Mouse (Mus musculus) hindbrain, embryonic 15.5 days (tissue): ENCODE measurements around the gene Fbxw7. TPM values are rescaled to one million over a fixed set of nuclear protein-coding genes. Genes with fewer than 3 reads are reported as not detected.
A peak's percentile ranks its signal among the peaks of the same experiment; 100 is the strongest.

Experiments
- ATAC-seq: fragments of 200-750 bp; cut with Nextera tagmentation; 2 replicates; pipeline ENCODE4 v1.8.0; 2017; ENCODE audit warnings: low read depth, moderate number of reproducible peaks, moderate TSS enrichment; ENCODE audit not compliant: low FRiP score
- H3K27ac ChIP-seq: fragments of 300-500 bp; sonication (generic); replicated peaks from 2 replicates; pipeline ENCODE4 v1.5.1; 2015; ENCODE audit warnings: mild to moderate bottlenecking, inconsistent platforms
- H3K27me3 ChIP-seq: fragments of 300-500 bp; sonication (generic); 2 replicates; pipeline ENCODE4 v1.6.1; 2015; ENCODE audit warnings: control low read depth, inconsistent platforms
- H3K36me3 ChIP-seq: fragments of 300-500 bp; sonication (generic); 2 replicates; pipeline ENCODE4 v1.6.1; 2015; ENCODE audit warnings: control low read depth, inconsistent platforms
- H3K4me1 ChIP-seq: fragments of 300-500 bp; sonication (generic); replicated peaks from 2 replicates; pipeline ENCODE4 v1.6.1; 2015; ENCODE audit warnings: control low read depth, inconsistent platforms
- H3K4me2 ChIP-seq: fragments of 300-500 bp; sonication (generic); 2 replicates; pipeline ENCODE4 v1.6.1; 2015; ENCODE audit warnings: moderate library complexity, mild to moderate bottlenecking, inconsistent platforms
- H3K4me3 ChIP-seq: fragments of 300-500 bp; sonication (generic); 2 replicates; pipeline ENCODE4 v1.5.1; 2015; ENCODE audit warnings: mild to moderate bottlenecking, inconsistent platforms
- H3K9ac ChIP-seq: fragments of 300-500 bp; sonication (generic); 2 replicates; pipeline ENCODE4 v1.6.1; 2015; ENCODE audit warnings: inconsistent platforms
- H3K9me3 ChIP-seq: fragments of 300-500 bp; sonication (generic); 2 replicates; pipeline ENCODE4 v1.6.1; 2016; ENCODE audit warnings: control low read depth, inconsistent platforms
- WGBS: fragments of 180-500 bp; shearing (Covaris S2); methylation state at CpG from one replicate; pipeline ENCODE4 v1.1.7; 2015; 5-methylcytosine and 5-hydroxymethylcytosine counted together
- polyA plus RNA-seq: library from polyadenylated mRNA; unstranded; fragments of >200 nt; fragmentation: Nextera tagmentation; extraction: Ambion mirVana; gene quantifications from 2 replicates; pipeline ENCODE4 v1.2.1, GENCODE M21; 2015

The Fbxw7 gene
- polyA plus RNA-seq, 1 experiment from 2014 or later, result 34.7 TPM

DNA sequence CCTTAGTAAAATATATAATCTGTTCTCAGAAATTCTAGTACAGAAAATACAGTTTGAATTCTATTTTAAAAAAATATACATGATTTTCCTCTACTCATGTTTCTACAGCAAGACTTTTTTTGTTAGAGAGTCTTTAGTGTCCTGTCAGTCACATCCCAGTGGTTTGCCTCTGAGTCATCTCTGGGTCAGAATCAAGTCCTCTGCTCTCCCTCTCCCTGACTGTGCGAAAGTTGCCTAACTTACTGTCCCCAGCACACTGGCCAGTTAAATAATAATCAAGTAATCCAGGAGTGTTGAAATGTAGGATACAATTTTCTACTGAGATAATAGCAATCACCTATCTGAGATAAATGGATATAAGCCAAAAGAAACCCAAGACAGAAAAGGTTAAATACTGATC is 120.7 kb downstream of the Fbxw7 start:
- Histone ChIP-seq H3K4me1 (peaks cover 13% of the 10 kb centered on the region), H3K27ac (no peak overlapping the region), H3K4me2 (no peak overlapping the region), H3K9ac (no peak overlapping the region), H3K4me3 (no peak overlapping the region), H3K27me3 (no peaks in the 10 kb centered on the region), H3K36me3 (no peaks in the 10 kb centered on the region), H3K9me3 (no peaks in the 10 kb centered on the region)
- WGBS, result 71% methylated on average over 1 of the region's 1 CpGs
- no peak for ATAC-seq

DNA sequence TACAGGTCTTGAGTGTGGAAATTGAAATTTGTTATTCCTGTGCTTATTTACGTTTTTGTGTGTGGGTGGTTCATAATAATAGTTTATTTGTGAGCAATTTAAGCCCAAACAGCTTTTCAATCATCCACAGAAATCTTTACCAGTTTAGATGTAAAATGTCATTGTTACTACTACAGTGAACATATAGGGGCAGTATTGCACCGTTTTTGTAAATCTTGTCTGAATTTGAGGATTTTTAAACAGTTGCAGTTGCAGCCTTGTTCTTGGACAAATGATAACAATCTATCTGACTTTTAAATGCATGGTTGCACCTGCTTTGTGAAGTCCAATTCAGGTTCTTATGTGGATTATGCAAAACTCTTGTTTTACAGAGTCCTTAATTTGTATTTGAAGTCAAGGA is 121.2 kb downstream of the Fbxw7 start:
- Histone ChIP-seq H3K27me3 (no peaks in the 10 kb centered on the region), H3K4me3 (no peak overlapping the region), H3K36me3 (no peaks in the 10 kb centered on the region), H3K9me3 (no peaks in the 10 kb centered on the region), H3K4me1 (peaks cover 13% of the 10 kb centered on the region), H3K27ac (no peak overlapping the region), H3K4me2 (no peak overlapping the region), H3K9ac (no peak overlapping the region)
- WGBS, result 57% methylated on average over 2 of the region's 2 CpGs
- no peak for ATAC-seq

DNA sequence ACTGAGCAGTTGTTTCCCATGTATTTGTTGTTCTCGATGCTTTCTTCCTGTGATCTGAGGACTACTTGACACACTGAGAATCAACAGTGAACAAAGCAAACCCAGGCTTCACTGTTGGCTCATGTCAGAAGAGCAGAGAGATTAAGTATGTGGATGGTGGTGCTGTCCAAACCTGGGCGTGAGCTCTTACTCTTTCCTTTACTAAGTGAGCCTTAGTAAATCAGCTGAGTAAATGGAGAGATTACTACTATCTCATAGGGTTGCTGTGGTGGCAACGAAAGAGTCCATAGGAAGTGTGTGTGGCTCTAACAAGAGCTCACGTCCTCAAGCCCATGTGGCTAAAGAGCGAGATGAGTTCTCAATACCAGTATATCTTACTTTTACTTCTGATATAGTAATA is 121.9 kb downstream of the Fbxw7 start:
- no peak for ATAC-seq
- Histone ChIP-seq H3K36me3 (no peaks in the 10 kb centered on the region), H3K4me2 (no peak overlapping the region), H3K27ac (no peak overlapping the region), H3K9ac (no peak overlapping the region), H3K9me3 (no peaks in the 10 kb centered on the region), H3K4me3 (no peak overlapping the region), H3K4me1 (peaks cover 13% of the 10 kb centered on the region), H3K27me3 (no peaks in the 10 kb centered on the region)
- 53% methylated on average over 5 of the region's 5 CpGs for WGBS

DNA sequence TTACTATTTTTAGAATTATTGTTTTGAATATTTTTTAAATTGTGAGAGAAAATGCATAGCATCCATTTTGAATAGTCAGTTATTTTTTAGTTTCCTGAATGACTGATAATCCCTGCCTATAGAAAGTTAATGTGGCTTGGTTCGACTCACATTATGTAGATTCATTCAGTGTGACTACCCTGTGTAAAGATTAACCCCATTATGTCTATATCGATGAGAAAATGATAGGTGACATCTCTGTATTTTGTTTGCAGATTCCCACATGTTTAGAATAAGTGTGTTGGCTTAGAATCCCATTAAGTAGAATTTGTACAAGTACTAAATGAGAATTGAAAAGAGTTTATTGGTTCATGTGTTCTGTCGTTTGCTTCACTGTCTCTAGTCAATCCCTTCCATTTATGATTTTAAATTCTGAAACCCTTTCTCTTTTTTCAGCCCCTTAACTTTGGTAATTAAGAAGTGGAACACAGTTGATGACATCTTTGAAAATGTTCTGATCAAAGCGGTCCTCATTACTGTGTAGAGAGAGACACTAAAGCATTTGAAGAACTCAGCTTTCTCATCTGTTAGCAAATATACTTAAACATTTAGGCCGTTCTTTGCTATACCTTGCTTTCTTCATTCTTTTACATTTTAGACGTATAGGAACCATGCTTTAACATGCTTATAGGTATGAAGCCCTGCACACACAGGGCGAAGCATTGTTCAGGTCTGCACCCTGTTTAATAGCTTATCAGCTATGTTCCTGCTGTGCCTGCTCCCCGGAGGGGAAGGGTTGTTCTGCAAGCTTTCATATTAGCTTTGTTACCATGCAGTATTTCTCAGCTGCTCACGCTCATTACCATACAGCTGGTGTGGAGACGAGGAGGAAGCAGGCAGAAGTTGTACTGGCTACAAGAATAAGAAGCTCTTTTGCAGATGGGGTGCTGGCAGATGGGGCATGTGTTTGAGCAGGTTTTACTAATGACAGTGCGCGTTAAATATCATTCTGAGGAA is 122.6 kb downstream of the Fbxw7 start:
- H3K4me3 ChIP-seq, result no peak overlapping the region
- H3K27me3 ChIP-seq, result no peaks in the 10 kb centered on the region
- H3K4me1 ChIP-seq, result peaks cover 13% of the 10 kb centered on the region
- ATAC-seq, result peak; percentile 81
- H3K27ac ChIP-seq, result peak overlapping the region; percentile 53
- WGBS, result 27% methylated on average over 12 of the region's 12 CpGs
- no peaks in the 10 kb centered on the region for H3K36me3 ChIP-seq
- no peaks in the 10 kb centered on the region for H3K9me3 ChIP-seq
- peak overlapping the region; percentile 17; the same call in 1 of the 2 replicates for H3K4me2 ChIP-seq
- no peak overlapping the region for H3K9ac ChIP-seq

DNA sequence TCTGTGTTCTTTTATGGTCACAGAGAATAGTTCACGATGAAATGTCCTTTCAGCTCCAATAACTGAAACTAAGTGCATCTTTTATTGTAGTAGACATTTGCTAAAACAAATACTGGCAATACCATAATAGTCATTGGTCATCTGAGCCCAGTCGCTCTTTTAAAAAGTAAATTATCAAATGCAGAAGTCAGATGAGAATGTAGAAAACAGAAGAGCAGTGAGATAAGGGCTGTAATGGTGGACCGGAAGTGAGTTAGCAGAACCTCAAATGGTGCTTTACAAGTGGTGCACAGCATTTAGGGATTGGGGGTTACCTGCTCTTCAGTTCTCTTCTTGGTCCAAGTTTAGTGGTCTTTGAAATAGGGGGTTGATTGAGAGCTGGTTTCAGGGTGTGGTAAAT is 129.9 kb downstream of the Fbxw7 start:
- no peak overlapping the region for H3K27ac ChIP-seq
- 96% methylated on average over 3 of the region's 3 CpGs for WGBS
- no peaks in the 10 kb centered on the region for H3K36me3 ChIP-seq
- no peak overlapping the region for H3K9ac ChIP-seq
- no peaks in the 10 kb centered on the region for H3K4me1 ChIP-seq
- H3K9me3 ChIP-seq, result no peaks in the 10 kb centered on the region
- no peak overlapping the region for H3K4me2 ChIP-seq
- no peak for ATAC-seq
- H3K27me3 ChIP-seq, result no peaks in the 10 kb centered on the region
- no peak overlapping the region for H3K4me3 ChIP-seq

DNA sequence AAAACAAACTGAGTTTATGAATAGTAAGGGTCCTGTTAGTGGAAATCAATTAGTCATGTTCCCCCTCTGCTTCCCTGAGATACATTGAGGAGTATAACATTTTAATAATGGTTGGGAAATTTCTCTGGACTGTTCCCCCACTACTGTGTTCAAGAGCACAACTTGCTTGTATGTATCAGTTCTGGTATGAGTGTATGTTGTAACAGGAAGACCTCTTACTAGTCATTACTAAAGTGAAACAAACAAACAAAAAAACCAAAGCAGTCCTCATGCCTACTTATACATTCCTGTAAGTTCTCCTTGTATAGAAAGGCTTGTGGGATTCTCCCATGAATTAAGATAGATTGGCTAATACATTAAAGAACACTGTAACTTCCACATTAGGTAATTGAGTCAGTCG is 131.3 kb downstream of the Fbxw7 start:
- Histone ChIP-seq H3K9ac (no peak overlapping the region), H3K4me2 (no peak overlapping the region), H3K27me3 (no peaks in the 10 kb centered on the region), H3K9me3 (no peaks in the 10 kb centered on the region), H3K36me3 (no peaks in the 10 kb centered on the region), H3K4me3 (no peak overlapping the region), H3K4me1 (no peaks in the 10 kb centered on the region), H3K27ac (no peak overlapping the region)
- WGBS, result 94% methylated on average over 1 of the region's 1 CpGs
- ATAC-seq, result no peak

DNA sequence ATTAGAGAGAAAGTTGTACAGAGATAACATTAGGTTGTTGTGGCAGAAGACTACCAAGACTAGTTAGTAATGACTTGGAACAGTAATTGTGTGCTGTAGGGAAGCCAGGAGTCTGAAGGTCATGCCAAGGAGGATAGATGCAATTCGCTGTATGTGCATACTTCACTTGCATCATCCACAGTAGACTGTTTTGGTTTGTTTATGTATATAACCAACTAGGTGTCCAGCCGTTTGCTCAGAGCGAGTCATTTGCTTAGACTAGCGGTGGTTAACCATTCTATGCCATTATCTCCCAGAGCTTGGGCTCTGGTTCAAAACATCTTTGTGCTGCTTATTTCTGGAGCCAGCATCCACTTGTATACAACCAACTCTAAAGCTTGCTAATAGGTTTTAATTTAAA is 134.3 kb downstream of the Fbxw7 start:
- 90% methylated on average over 4 of the region's 4 CpGs for WGBS
- H3K4me1 ChIP-seq, result 0 out of 2 replicates have a peak, but pooled peaks cover 8% of the 10 kb centered on the region
- no peaks in the 10 kb centered on the region for H3K9me3 ChIP-seq
- no peak overlapping the region for H3K9ac ChIP-seq
- H3K4me3 ChIP-seq, result no peak overlapping the region
- H3K27me3 ChIP-seq, result no peaks in the 10 kb centered on the region
- no peak overlapping the region for H3K27ac ChIP-seq
- no peak overlapping the region for H3K4me2 ChIP-seq
- ATAC-seq, result no peak
- H3K36me3 ChIP-seq, result no peaks in the 10 kb centered on the region

DNA sequence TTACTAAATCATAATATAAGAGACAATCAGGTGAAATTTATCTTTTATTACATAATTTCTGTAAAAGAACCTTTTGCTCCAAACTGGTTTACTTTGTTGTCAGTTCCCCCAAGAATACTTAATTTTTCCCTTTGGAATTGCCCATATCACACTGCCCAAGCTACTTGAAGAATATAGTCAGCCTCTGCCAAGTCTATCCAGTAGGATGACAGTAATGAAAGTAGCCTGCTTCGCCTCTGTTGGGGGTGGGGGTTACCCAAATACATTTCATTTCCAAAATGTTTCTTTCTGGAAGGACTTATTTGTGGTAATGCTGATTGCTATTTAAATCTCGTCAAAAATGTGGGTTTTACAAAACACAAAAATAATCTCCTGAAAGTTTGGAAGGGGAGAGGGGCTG is 136.6 kb downstream of the Fbxw7 start:
- no peaks in the 10 kb centered on the region for H3K36me3 ChIP-seq
- peak; percentile 73 for ATAC-seq
- H3K4me1 ChIP-seq, result peaks cover 15% of the 10 kb centered on the region; the same call in 1 of the 2 replicates
- peak overlapping the region; percentile 75 for H3K9ac ChIP-seq
- H3K4me2 ChIP-seq, result peak overlapping the region; percentile 68
- peak overlapping the region; percentile 61 for H3K4me3 ChIP-seq
- H3K9me3 ChIP-seq, result no peaks in the 10 kb centered on the region
- 23% methylated on average over 2 of the region's 2 CpGs for WGBS
- no peaks in the 10 kb centered on the region for H3K27me3 ChIP-seq
- peak overlapping the region; percentile 93 for H3K27ac ChIP-seq

DNA sequence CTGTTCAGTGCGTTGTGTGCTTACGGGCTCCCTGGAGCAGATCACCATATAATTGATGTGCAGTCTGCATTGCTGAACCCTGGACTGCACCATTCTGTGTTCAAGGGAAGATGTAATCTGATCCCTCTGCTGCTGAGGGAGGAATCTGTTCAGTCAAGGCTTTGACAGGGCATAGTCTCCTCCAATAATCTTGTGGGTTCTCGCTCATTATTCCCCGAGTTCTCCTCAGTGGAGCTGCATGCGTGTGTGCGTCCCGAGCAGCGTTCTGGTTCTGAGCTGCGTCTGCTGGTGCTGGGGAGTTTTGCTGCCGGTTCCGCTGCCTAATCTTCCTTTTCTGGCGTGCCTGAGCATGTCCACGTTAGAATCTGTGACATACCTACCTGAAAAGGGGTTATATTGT is 137.1 kb downstream of the Fbxw7 start:
- no peaks in the 10 kb centered on the region for H3K36me3 ChIP-seq
- H3K9me3 ChIP-seq, result no peaks in the 10 kb centered on the region
- H3K4me1 ChIP-seq, result peaks cover 15% of the 10 kb centered on the region; the same call in 1 of the 2 replicates
- H3K27me3 ChIP-seq, result no peaks in the 10 kb centered on the region
- peak overlapping the region; percentile 68 for H3K4me2 ChIP-seq
- WGBS, result 5% methylated on average over 13 of the region's 13 CpGs
- peak overlapping the region; percentile 93 for H3K27ac ChIP-seq
- peak; percentile 97 for ATAC-seq
- peak overlapping the region; percentile 75 for H3K9ac ChIP-seq
- peak overlapping the region; percentile 61 for H3K4me3 ChIP-seq

DNA sequence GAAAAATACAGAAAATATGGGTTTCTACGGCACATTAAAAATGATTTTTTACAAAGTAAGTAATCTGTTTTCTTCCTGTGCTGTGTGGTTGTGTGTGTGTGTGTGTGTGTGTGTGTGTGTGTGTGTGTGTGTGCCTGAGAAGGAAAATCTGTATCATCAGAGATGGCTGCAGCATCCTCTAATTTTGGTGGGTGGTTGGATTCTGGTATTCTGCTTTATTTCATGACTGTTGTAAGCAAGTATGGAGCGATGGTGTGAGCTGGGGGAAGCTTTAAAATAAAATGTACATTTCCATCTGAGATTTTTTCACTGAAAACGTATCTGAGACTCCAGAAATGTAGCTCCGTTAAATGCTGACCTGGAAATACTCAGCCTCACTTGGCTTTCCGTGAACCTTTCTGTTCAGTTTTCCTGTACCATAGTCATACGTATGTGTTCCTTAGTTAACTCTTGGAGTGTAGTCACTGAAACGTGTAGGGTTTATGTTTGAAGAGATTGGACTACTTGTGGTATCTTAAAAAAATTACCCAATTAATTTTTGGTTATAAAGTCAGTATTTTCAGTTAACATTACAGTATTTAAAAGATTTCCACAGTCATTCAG is 137.6 kb downstream of the Fbxw7 start:
- 33% methylated on average over 7 of the region's 7 CpGs for WGBS
- peak overlapping the region; percentile 75 for H3K9ac ChIP-seq
- H3K27me3 ChIP-seq, result no peaks in the 10 kb centered on the region
- H3K4me3 ChIP-seq, result peak overlapping the region; percentile 61
- peak overlapping the region; percentile 93 for H3K27ac ChIP-seq
- H3K9me3 ChIP-seq, result no peaks in the 10 kb centered on the region
- H3K4me2 ChIP-seq, result peak overlapping the region; percentile 68
- H3K36me3 ChIP-seq, result no peaks in the 10 kb centered on the region
- peak; percentile 54 for ATAC-seq
- peaks cover 15% of the 10 kb centered on the region; the same call in 1 of the 2 replicates for H3K4me1 ChIP-seq

DNA sequence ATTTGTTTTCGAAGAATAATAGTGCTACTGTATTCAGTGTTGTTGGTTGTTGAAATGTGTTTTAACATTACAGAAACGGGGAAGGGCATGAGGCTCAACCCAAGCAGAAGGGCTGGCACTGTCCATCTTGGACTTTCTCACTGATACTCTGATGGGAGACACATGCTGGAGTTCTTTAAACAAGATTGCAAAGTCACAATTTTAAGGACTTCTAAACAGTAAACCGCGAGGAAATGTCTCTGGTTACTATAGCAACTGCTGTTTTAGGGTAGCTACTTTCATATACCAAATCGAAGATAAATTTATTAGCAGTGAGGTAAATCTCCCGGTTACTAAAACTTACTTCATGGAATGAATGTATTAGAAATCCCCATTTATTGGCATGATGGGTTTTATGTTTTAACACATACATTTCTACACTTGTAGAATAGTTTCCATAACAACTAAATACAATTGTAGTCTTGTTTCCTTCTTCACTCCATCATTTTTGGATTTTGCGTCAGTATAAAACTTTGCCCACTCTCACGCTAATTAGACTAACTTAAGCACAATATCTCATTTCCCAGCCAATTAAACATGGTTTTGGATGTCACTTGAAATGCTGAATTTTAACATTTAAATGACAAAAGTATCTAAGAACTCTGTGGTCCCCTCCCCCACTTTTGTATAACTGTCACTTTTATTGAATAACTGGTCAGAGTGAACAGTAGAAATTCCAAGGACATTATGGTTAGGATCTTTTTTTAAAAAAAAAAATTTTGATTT is 140.1 kb downstream of the Fbxw7 start:
- no peak for ATAC-seq
- no peak overlapping the region for H3K9ac ChIP-seq
- peaks cover 15% of the 10 kb centered on the region; the same call in 1 of the 2 replicates for H3K4me1 ChIP-seq
- peaks cover 6% of the 10 kb centered on the region; the same call in 1 of the 2 replicates for H3K36me3 ChIP-seq
- H3K27me3 ChIP-seq, result no peaks in the 10 kb centered on the region
- 0 out of 2 replicates have a peak overlapping the region, but pooled peaks have one; percentile 8 for H3K4me3 ChIP-seq
- no peak overlapping the region for H3K27ac ChIP-seq
- H3K9me3 ChIP-seq, result no peaks in the 10 kb centered on the region
- WGBS, result 52% methylated on average over 8 of the region's 8 CpGs
- H3K4me2 ChIP-seq, result peak overlapping the region; percentile 39
